Mouse (Mus musculus): ENCODE measurements around the gene Mast3. TPM values are rescaled to one million over a fixed set of nuclear protein-coding genes. Genes with fewer than 3 reads are reported as not detected.

Gene Mast3
- total and polyA plus RNA-seq, 2 experiments from 2014 or later = 24.0 to 33.2 TPM

- H3K9me3 ChIP-seq (ENCODE audit: low read length) = no peaks in the 10 kb centered on the region
- ATAC-seq (ENCODE audit: low FRiP score) (peak; percentile 72), DNase-seq (ENCODE audit: low spot score) (peak; percentile 86)
- 11% methylated on average over 50 of the region's 50 CpGs for WGBS
- H3K4me3 ChIP-seq (ENCODE audit: low read depth, low read length) = peak overlapping the region; percentile 74
- H3K27ac ChIP-seq (ENCODE audit: low read depth, low read length) = peak overlapping the region; percentile 95
- peaks cover 7% of the 10 kb centered on the region; the same call in 1 of the 2 replicates for H3K4me1 ChIP-seq (ENCODE audit: insufficient read depth, low read length)
- no peak for TF ChIP-seq CTCF (IDR thresholded peaks at IDR 0.05)
- no peaks in the 10 kb centered on the region for H3K27me3 ChIP-seq (ENCODE audit: insufficient read depth, low read length)
- peaks cover 25% of the 10 kb centered on the region for H3K36me3 ChIP-seq (ENCODE audit: insufficient read depth, low read length)
- peak overlapping the region; percentile 99 for H3K9ac ChIP-seq (replicated peaks; ENCODE audit: low read length, poor library complexity, severe bottlenecking)
- H3K4me2 ChIP-seq (ENCODE audit: low read depth, low read length, poor library complexity, severe bottlenecking) = peak overlapping the region; percentile 68
Observed at GRCm38 (mm10) chr8:70754871-70755660, 49.8 kb downstream of the Mast3 start.

- 0 out of 2 replicates have a peak, but pooled peaks cover 2% of the 10 kb centered on the region for H3K4me1 ChIP-seq (ENCODE audit: insufficient read depth, low read length)
- TF ChIP-seq CTCF (IDR thresholded peaks at IDR 0.05) = no peak
- peak; percentile 96 for ATAC-seq (ENCODE audit: low FRiP score)
- H3K27me3 ChIP-seq (ENCODE audit: insufficient read depth, low read length) = 0 out of 2 replicates have a peak, but pooled peaks cover 4% of the 10 kb centered on the region
- H3K9me3 ChIP-seq (ENCODE audit: low read length) = no peaks in the 10 kb centered on the region
- H3K4me2 ChIP-seq (ENCODE audit: low read depth, low read length, poor library complexity, severe bottlenecking) = peak within 1 kb of the TSS; percentile 68
- WGBS = 8% methylated on average over 37 of the region's 37 CpGs
- DNase-seq (ENCODE audit: low spot score) = peak; percentile 99
- H3K36me3 ChIP-seq (ENCODE audit: insufficient read depth, low read length) = peaks cover 25% of the 10 kb centered on the region
- peak within 1 kb of the TSS; percentile 99 for H3K9ac ChIP-seq (replicated peaks; ENCODE audit: low read length, poor library complexity, severe bottlenecking)
- peak within 1 kb of the TSS; percentile 74 for H3K4me3 ChIP-seq (ENCODE audit: low read depth, low read length)
- peak within 1 kb of the TSS; percentile 95 for H3K27ac ChIP-seq (ENCODE audit: low read depth, low read length)
Observed at GRCm38 (mm10) chr8:70754043-70754870, 50.6 kb downstream of the Mast3 start, which contains the start of gene Rab3a. Rab3a (plus strand) TSS chr8:70754679.

- ATAC-seq (ENCODE audit: low FRiP score) = no peak
- no peak for DNase-seq (ENCODE audit: low spot score)
- WGBS = 39% methylated on average over 21 of the region's 21 CpGs
Observed at GRCm38 (mm10) chr8:70753151-70753550, 51.7 kb downstream of the Mast3 start.

GRCm38 (mm10) chr8:70752000-70752764 lies 52.7 kb downstream of the Mast3 start:
- H3K9ac ChIP-seq (replicated peaks; ENCODE audit: low read length, poor library complexity, severe bottlenecking) = no peak overlapping the region
- H3K4me2 ChIP-seq (ENCODE audit: low read depth, low read length, poor library complexity, severe bottlenecking) = no peak overlapping the region
- H3K27me3 ChIP-seq (ENCODE audit: insufficient read depth, low read length) = 0 out of 2 replicates have a peak, but pooled peaks cover 8% of the 10 kb centered on the region
- 0 out of 2 replicates have a peak, but pooled peaks cover 2% of the 10 kb centered on the region for H3K4me1 ChIP-seq (ENCODE audit: insufficient read depth, low read length)
- no peak for ATAC-seq (ENCODE audit: low FRiP score)
- DNase-seq (ENCODE audit: low spot score) = peak; percentile 76
- no peaks in the 10 kb centered on the region for H3K9me3 ChIP-seq (ENCODE audit: low read length)
- H3K36me3 ChIP-seq (ENCODE audit: insufficient read depth, low read length) = peaks cover 13% of the 10 kb centered on the region
- peak; percentile 77 for TF ChIP-seq CTCF (IDR thresholded peaks at IDR 0.05)
- 36% methylated on average over 11 of the region's 11 CpGs for WGBS
- H3K27ac ChIP-seq (ENCODE audit: low read depth, low read length) = peak overlapping the region; percentile 32; the same call in 1 of the 2 replicates
- H3K4me3 ChIP-seq (ENCODE audit: low read depth, low read length) = no peak overlapping the region

More at GRCm38 (mm10) chr8:70753151-70753550, 51.7 kb downstream of the Mast3 start:
- Histone ChIP-seq H3K4me1 (ENCODE audit: insufficient read depth, low read length) (0 out of 2 replicates have a peak, but pooled peaks cover 2% of the 10 kb centered on the region), H3K36me3 (ENCODE audit: insufficient read depth, low read length) (peaks cover 23% of the 10 kb centered on the region), H3K4me2 (ENCODE audit: low read depth, low read length, poor library complexity, severe bottlenecking) (no peak overlapping the region), H3K4me3 (ENCODE audit: low read depth, low read length) (no peak overlapping the region), H3K27ac (ENCODE audit: low read depth, low read length) (0 out of 2 replicates have a peak overlapping the region, but pooled peaks have one; percentile 28), H3K9ac (replicated peaks; ENCODE audit: low read length, poor library complexity, severe bottlenecking) (no peak overlapping the region), H3K9me3 (ENCODE audit: low read length) (no peaks in the 10 kb centered on the region), H3K27me3 (ENCODE audit: insufficient read depth, low read length) (0 out of 2 replicates have a peak, but pooled peaks cover 4% of the 10 kb centered on the region)
- no peak for TF ChIP-seq CTCF (IDR thresholded peaks at IDR 0.05)

GRCm38 (mm10) chr8:70750128-70750680 lies 54.6 kb downstream of the Mast3 start:
- no peak overlapping the region for H3K9ac ChIP-seq (replicated peaks; ENCODE audit: low read length, poor library complexity, severe bottlenecking)
- H3K4me1 ChIP-seq (ENCODE audit: insufficient read depth, low read length) = no peaks in the 10 kb centered on the region
- H3K9me3 ChIP-seq (ENCODE audit: low read length) = no peaks in the 10 kb centered on the region
- no peak overlapping the region for H3K4me3 ChIP-seq (ENCODE audit: low read depth, low read length)
- no peak for DNase-seq (ENCODE audit: low spot score)
- H3K4me2 ChIP-seq (ENCODE audit: low read depth, low read length, poor library complexity, severe bottlenecking) = no peak overlapping the region
- no peak for ATAC-seq (ENCODE audit: low FRiP score)
- no peak for TF ChIP-seq CTCF (IDR thresholded peaks at IDR 0.05)
- no peaks in the 10 kb centered on the region for H3K36me3 ChIP-seq (ENCODE audit: insufficient read depth, low read length)
- 86% methylated on average over 13 of the region's 13 CpGs for WGBS
- peaks cover 21% of the 10 kb centered on the region for H3K27me3 ChIP-seq (ENCODE audit: insufficient read depth, low read length)
- H3K27ac ChIP-seq (ENCODE audit: low read depth, low read length) = no peak overlapping the region
